Mouse (Mus musculus): ENCODE data around the gene Tnfsf13.
"Not testable (repeated sequence)": the region's sequence is repeated elsewhere in the genome, so short reads cannot be mapped to it uniquely, and the experiment has no call there.

Tnfsf13 gene

DNA sequence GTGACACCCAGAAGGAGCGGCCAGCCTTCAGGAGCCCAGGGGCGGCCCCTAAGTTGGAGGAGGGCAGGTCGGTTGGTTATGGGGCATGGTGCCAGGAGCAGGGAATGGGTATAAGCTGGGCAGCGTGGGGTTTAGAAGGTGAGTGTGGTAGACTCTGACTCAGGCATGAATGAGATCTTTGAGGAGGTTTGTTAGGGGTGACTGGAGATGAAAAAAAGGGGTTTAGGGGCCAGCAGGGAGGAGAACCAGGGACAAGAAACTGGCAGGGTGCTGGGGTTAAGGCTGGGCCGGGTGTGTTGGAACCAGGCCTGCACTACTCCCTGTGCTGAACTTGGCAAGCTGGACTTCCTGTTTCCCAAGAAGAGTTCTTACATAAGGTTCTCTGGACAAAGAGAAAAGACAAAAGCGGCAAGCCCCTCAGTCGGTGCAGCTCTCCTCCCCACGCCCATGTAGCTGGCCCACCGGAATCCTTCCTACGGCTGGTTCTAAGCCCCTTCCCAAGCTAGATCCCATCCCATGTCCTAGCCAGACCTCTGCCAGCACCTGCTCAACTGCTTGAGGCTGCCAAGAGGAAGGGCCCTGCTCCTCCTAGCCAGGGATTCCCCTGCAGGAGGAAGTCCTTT is at the start of gene Tnfsf13:
Tnfsf13 (minus strand) TSS at position 259 of the 623 bp plus-strand sequence.
- DNase-seq (ENCODE audit: low read depth, low spot score) = no peak

DNA sequence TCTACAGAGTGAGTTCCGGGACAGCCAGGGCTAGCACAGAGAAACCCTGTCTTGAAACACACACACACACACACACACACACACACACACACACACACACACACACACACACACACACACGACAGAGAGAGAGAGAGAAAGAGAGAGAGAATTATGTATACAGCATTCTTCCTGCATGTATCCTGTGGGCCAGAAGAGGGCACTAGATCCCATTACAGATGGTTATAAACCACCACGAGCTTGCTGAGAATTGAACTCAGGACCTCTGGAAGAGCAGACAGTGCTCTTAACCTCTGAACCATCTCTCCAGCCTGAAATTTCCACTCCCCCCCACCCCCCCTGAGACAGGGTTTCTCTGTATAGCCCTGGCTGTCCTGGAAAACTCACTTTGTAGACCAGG is 45.8 kb upstream of the Tnfsf13 start:
- not testable (repeated sequence) for DNase-seq (ENCODE audit: low read depth, low spot score)

DNA sequence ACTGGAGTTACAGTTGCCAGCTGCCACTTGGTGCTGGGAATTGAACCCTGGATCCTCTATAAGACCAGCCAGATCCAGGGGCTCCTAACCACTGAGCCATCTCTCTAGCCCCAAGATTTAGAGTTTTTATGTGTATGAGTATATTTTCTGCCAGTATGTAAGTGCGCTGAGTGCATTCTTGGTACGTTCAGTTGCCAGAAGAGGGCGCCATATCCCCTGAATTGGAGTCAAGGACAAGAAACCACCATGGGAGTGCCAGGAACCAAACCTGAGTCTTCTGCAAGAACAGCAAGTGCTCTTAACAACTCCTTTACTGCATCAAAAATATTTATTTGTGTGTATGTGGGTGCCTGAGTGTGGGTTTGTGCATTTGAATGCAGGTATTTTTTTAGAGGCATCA is 43.5 kb upstream of the Tnfsf13 start:
- DNase-seq (ENCODE audit: low read depth, low spot score) = peak; percentile 73

DNA sequence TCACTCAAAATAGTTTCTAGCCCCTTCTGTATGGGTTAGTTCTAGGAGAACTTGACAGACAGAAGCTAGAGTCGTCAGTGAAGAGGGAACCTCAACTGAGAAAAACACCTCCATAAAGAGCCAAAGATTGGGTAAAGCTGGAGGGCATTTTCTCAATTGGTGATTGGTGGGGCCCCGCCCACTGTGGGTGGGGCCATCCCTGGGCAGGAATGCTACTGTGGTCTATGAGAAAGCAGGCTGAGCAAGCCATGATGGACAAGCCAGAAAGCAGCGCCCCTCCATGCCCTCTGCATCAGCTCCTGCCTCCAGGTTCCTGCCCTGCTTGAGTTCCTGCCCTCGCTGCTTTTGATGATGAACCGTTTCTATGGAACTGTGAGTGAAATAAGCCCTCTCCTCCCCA is 40.4 kb upstream of the Tnfsf13 start:
- DNase-seq (ENCODE audit: low read depth, low spot score) = no peak

DNA sequence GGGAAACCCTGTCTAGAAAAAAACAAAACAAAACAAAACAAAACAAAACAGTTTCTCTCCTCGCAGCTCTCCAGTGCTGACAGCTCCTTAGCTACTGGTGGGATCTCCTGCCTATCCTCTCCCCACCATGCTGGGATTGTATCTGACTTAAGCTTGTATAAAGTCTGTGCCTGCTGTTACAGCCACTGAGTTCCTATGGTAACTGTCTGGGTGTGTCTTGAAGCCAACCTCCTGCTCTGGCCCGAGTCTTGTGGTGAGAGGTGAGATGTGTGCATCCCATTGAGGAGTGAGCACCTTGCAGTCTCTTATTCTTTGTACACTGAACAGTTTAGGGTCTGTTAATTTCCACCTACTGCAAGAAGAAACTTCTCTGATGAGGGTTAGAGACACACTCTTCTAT is 37.5 kb upstream of the Tnfsf13 start:
- DNase-seq (ENCODE audit: low read depth, low spot score) = no peak

DNA sequence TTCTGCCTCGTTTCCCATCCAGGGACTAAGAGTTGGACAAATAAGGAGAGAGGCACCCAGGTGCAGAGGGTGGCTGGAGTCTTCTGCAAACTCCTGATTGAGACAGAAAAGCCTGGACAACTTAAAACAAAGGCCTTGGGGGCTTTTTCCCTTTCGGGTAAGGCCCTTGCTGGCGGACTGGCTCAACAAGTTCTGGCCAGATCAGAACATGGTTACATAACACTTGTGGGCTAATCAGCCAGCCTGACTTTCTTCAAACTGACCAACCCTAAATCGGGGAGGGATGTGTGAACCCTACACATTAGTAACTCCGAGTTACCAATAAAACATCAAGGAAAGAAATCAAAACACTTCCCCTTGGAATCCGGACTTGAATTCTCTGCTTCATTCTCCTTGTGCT is 35.3 kb upstream of the Tnfsf13 start:
- no peak for DNase-seq (ENCODE audit: low read depth, low spot score)

DNA sequence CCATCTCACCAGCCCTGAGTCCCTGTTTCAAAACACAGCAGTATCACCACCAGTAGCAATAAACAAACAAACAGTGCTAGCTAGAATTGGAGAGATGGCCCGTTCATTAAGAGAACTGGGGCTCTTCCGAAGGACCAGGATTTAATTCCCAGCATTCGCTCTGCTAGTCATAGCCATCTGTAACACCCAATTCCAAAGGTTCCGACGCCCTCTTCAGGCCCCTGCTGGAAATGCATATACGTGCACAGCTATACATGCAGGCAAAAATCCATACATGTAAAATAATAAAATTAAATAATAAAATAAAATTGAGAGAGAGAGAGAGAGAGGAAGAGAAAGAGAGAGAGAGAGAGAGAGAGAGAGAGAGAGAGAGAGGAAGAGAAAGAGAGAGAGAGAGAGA is 33.8 kb upstream of the Tnfsf13 start:
- no peak for DNase-seq (ENCODE audit: low read depth, low spot score)

DNA sequence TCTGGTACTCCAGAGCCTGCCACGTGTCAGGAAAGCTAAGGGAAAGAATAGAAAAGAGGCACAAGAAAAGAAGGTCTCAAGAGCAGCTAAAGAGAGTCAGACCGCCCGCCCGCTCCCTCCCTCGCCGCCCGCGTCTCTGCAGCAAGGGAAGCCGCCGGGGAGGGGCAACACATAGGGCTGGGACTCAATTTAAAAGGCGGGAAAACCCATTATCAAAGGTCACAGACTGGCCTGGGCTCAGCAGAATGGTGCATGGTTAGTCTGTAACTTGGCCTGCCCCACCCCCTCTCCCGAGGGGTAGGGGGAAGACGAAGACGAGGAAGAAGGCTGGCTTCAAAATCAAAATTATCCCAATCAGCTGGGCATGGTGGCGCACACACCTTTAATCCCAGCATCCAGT is 33.1 kb upstream of the Tnfsf13 start:
- DNase-seq (ENCODE audit: low read depth, low spot score) = no peak

DNA sequence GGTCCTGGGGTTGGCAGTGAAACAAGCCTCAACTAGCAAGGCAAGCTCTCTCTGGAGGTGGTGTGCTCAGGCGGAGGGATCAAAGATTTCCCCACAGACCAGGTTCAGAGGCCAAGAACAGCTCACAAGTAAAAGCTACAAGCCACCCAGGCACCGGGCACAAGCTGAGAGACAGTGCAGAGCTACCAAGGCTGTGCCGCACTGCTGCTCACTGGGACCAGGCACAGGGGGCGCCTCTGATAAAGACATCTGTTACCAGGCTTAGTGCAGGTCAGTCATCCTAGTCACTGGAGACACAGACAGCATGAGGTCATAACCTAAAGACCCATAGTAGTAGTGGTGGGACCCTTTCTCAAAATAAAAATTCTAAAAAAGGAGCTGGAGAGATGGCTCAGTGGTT is 31.4 kb upstream of the Tnfsf13 start:
- no peak for DNase-seq (ENCODE audit: low read depth, low spot score)

DNA sequence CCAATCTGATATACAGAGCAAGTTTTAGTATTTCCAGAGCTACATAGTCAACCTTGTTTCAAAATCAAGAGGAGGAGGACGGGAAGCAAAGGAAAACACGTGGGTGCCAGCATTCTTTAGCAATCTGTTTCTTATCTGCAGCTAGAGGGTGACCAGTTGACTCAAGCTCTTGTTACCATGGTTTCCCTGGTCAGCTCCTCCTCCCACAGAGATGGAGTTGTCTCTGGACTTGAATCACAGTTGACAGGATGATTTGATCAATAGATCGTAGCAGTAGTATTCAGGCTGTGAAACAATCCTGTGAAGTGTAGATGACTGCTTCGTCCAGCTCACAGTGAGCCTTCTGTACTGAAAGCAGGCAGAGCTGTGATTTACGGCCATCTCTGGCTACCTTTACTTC is 30.3 kb upstream of the Tnfsf13 start:
- peak; percentile 75 for DNase-seq (ENCODE audit: low read depth, low spot score)

DNA sequence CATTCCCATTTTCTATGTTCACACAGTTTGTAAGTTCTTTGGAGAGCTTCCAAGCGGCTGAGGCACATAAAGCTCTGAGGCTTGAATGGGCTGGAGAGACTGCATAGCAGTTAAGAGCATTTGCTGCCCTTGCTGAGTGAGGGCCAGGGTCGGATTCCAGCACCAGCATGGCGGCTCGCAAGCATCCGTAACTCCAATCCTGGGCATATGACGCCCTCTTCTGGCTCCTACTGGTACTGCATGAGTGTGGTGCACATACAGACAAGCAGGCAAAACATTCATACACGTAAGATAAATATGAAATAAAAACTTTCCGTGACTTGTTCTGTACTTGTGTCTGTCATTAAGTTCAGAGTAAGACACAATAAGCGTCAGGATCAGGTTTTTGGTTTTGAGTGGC is 29.9 kb upstream of the Tnfsf13 start:
- peak; percentile 47 for DNase-seq (ENCODE audit: low read depth, low spot score)

DNA sequence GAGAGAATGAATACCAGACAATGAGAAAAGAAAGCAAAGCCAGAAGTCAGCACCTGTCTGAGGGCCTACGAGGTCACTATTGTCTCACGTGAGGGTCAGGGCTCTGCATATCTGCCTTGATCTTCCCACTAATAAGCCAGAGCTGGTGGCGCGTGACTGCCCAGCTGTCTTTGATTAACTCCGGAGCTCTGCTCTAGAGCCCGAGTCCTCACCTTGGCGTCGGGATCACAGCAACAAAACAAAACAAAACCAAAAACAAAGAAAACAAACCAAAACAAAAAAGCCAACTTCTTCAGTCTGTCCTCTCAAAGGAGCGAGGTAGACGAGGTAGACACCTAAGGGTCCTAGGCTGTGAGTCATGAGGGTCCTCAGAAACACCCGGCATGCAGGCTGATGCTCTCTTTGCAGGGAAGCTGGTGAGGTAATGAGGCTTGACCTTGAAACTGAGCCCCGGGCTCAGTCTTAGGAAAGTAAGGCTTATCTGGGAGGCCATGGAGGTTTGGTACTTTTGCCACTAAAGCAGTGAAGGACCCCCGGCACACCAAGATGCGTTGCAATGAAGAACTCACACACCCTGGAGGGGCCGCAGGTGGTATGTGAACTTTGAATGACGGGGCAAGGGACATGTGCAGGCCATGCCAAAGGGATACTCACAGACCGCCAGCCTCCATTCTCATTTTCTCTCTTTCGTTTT is 29.2 kb upstream of the Tnfsf13 start:
- DNase-seq (ENCODE audit: low read depth, low spot score) = peak; percentile 54

DNA sequence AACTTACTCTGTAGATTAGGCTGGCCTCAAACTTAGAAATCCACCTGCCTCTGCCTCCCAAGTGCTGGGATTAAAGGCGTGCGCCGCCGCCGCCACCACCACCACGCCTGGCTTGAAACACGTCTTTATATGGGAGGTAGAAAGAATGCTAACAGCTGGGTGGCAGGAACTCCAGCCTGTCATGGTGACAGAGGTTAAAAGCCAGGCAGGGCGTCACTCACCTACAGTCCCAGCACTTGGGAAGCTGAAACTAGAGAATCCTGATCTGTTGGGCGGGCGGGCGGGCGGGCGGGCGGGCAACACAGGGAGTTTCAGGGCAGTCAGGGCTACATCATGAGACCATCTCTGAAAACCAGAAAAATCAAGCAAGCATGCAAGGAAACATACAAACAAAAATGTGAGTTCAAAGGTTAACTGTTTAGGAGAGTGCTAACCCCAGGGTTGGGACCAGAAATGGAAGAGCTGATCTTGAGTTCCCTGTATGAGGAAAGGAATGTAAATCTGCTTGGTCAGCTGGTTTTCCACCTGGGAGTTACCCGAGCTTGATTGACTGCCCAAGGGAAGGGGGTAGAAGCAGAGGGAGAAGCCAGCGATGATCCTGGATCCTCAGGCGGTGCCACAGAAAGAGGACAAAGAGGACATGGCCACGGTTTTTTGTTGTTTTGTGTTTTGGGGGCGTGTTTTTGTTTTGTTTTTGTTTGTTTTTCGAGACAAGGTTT is 27.5 kb upstream of the Tnfsf13 start:
- peak; percentile 42 for DNase-seq (ENCODE audit: low read depth, low spot score)

DNA sequence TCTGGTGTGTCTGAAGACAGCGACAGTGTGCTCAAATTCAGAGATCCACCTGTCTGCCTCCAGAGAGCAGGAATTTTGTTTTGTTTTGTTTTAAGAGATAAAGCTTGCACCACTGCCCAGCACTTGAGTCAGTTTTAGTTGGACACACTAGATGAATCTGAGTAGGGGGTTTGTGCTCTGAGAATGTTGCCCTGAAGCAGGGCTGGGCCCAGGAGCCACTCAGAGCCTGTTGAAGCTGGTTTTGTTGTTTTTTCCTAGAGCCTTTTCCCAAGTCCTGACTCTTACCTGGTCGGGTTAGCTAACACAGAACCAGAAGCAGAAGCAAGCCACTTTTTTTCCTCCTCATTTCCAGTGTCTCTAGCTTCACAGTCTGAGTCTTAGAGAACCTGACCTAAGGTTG is 25.5 kb upstream of the Tnfsf13 start:
- no peak for DNase-seq (ENCODE audit: low read depth, low spot score)

DNA sequence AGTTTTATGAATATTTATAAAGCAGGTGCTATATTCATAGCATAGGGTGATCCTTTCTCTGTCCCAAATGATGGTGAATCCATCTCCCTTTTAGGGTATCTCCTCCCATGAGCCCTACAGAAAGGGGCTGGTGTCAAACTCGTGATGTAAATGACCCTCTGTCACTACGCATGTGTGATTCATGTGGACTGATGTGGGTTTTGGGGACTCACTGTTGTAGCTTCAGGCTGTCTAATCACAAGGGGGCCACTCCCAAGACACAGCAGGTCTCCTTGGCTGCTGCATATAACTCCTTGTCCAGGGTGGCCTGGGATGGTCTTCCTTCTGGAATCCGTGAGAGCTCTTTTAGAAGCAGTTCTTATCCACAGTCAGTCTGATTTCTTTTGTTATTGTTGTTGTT is 24.9 kb upstream of the Tnfsf13 start:
- DNase-seq (ENCODE audit: low read depth, low spot score) = no peak

DNA sequence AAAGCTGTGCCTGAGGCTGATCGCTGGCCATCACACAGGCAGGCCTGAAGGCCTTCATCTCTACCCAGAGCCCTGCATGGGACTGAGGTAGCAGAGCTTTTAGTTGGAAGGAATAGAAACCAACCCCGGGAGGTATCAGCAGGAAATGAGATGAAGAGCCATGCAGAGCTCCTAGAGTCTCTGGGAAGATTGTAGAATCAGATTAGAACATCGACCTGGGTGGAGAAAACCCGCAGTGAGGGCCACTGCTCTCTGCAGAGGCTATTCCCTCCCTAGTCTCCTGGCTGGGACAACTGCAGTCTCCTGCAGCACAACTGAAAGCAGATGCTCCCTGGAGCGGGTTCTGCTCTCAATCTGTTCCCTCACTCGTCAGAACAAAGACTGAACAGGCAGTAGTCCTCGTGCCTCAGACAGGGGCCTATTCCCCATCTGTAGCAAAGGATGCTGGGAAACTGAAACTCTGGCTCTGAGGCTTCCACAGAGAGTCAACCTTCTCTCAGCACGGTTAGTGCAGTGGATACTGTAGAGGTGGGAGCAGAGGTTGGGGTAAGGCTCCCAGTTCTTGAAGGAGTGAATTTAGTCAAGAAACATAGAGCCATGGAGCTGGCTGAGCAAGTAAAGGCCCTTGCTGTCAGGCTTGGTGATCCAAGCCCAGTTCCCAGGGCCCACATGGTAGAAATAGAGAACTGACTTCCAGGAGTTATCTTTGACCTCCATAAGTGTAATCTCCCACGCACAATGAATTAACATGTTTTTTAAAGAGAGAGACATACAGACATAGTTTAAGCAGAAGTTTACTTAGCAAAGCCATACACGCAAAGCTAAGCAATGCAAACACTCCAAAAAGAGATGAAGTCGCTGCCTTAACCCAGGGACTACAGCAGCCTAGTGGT is 24.2 kb upstream of the Tnfsf13 start:
- DNase-seq (ENCODE audit: low read depth, low spot score) = no peak

DNA sequence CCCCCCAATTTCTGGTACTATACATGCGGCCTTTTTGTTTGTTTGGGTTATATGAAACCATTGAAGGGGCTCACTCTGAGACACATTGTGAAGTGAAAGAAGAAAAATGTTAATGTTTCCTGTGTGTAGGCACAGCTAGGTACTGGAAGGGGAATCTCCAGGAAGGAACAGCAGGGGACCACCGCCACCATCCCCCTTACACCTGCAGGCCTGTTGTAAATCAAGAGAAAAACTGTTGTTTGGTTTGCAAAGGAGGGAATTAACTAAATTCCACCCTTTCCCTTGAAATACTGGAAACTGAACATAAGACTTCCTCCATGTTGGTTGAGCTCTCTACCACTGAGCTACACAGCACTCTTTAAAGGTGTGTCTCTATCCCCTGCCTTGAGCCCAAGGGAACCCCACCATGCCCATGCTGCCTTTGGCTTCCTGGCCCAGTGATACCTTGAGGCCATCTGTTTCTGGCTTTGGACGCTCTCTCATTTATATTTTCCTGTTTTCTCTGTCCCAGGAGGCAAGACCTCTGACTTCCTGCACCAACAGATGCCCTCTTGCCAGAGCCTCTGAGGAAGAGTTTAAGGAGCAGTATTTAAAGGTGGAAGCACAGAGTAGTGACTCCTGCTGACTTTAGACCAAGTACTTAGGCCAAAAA is 23.2 kb upstream of the Tnfsf13 start:
- no peak for DNase-seq (ENCODE audit: low read depth, low spot score)

DNA sequence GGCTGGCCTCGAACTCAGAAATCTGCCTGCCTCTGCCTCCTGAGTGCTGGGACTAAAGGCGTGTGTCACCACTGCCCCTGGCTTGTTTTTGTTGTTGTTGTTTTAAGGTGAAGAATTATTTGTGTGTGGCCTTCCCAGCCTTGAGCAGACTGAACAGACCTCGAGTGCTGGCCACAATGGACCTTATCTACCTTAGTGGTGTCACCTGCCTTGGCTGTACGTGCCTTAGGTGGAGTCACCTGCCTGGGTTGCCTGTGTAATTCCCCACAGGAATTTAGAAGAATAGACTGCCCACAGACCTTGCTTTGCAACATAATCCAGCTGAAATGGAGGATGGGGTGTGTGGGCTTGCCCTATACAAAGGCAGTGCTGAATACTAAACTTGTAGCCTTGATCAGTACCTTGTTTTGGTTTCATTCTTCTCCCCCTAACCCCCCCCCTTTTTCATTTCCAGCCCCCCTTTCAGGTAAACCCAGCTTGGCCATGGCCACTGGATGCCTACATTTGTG is 22.3 kb upstream of the Tnfsf13 start:
- DNase-seq (ENCODE audit: low read depth, low spot score) = no peak

DNA sequence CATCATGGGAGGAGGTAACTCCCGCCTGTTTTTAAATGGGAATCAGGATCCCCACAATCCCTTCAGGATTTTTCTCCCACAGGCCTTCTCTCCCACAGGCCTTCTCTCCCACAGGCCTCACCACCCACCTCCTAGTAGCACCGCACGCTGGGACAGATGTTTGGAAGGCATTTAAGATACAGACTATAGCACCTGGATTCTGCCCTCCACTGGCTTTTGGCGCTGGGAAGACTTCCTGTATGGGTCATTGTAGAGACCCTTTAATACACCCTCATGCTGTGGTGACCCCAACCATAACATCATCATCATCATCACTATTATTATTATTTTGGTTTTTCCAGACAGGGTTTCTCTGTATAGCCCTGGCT is 21.9 kb upstream of the Tnfsf13 start:
- DNase-seq (ENCODE audit: low read depth, low spot score) = no peak

DNA sequence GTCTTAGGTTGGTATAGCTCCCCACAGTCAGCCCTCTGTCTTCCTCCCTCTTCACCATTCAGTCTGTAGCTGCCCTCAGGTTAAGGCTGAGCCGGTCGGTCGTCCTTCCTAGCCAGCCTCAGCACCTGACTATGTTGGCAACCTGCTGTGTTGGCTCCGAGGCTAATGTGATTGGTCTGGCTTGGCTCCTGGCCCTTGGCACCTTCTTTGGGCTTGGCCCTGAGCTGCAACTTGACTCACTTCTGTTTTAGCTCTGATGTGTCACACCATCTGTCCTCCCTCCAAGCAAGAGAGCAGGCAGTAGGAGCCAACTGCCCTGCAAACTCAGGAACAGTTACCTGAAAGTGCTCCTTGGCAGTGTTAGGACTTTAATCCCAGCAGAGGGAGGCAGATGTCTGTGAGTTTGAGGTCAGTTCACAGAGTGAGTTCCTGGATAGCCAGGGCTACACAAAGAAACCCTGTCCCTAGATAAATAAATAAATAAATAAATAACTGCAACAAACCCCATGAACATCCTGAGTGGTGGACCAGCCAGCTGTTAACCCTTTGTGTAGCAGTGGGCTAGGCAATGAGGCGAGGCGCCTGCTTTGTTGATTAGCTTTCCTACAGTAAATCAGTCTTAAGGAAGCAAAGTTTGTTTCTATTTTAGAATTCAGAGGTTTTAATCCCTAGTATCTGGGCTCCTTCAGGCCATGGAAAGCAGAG is 21.3 kb upstream of the Tnfsf13 start:
- no peak for DNase-seq (ENCODE audit: low read depth, low spot score)

DNA sequence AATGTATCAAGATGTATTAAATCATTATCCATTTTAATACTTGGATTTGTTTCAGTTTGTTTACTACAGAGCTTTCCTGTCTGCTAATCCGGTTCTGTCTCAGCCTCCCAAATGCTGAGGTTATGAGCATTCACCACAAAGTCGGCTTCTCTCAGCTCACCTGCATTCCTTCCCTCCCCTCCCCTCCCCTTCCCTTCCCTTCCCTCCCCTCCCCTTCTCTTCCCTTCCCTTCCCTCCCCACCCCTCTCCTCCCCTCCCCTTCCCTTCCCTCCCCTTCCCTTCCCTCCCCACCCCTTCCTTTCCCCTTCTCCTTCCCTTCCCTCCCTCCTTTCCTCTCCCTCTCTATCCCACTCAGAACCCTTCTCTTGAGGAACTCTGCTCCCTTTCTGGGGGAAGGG is 19.0 kb upstream of the Tnfsf13 start:
- no peak for DNase-seq (ENCODE audit: low read depth, low spot score)
